Mouse (Mus musculus) heart, postnatal 0 days (tissue): ENCODE measurements around the gene Ndufv3. TPM values are rescaled to one million over a fixed set of nuclear protein-coding genes. Genes with fewer than 3 reads are reported as not detected.
A peak's percentile ranks its signal among the peaks of the same experiment; 100 is the strongest.

Experiments used
- ATAC-seq: fragments of 200-750 bp; cut with Nextera tagmentation; 2 replicates; pipeline ENCODE4 v1.8.0; 2017; ENCODE audit warnings: low read depth, moderate number of reproducible peaks, moderate library complexity; ENCODE audit not compliant: insufficient read depth
- DNase-seq: peaks from one replicate; pipeline ENCODE4 v3.0.0-alpha.2; 2016; ENCODE audit warnings: low spot score
- H3K27ac ChIP-seq: fragments of 300-500 bp; sonication (generic); 2 replicates; pipeline ENCODE4 v1.5.1; 2014; ENCODE audit warnings: low read depth, mild to moderate bottlenecking
- H3K27me3 ChIP-seq: fragments of 300-500 bp; sonication (generic); 2 replicates; pipeline ENCODE4 v1.6.1; 2014; ENCODE audit warnings: low read length, mixed read lengths; ENCODE audit not compliant: control insufficient read depth, insufficient read depth
- H3K36me3 ChIP-seq: fragments of 300-500 bp; sonication (generic); replicated peaks from 2 replicates; pipeline ENCODE4 v1.6.1; 2014; ENCODE audit warnings: low read length, mixed read lengths; ENCODE audit not compliant: control insufficient read depth, insufficient read depth
- H3K4me1 ChIP-seq: fragments of 300-500 bp; sonication (generic); 2 replicates; pipeline ENCODE4 v1.6.1; 2014; ENCODE audit warnings: antibody characterized with exemption; ENCODE audit not compliant: control insufficient read depth, insufficient read depth
- H3K4me2 ChIP-seq: fragments of 300-500 bp; sonication (generic); 2 replicates; pipeline ENCODE4 v1.6.1; 2014; ENCODE audit warnings: low read depth, mild to moderate bottlenecking, low read length, moderate library complexity
- H3K4me3 ChIP-seq: fragments of 300-500 bp; sonication (generic); 2 replicates; pipeline ENCODE4 v1.5.1; 2014; ENCODE audit warnings: low read depth, low read length
- H3K9ac ChIP-seq: fragments of 300-500 bp; sonication (generic); replicated peaks from 2 replicates; pipeline ENCODE4 v1.6.1; 2014; ENCODE audit warnings: low read depth, low read length, mixed read lengths
- H3K9me3 ChIP-seq: fragments of 300-500 bp; sonication (generic); replicated peaks from 2 replicates; pipeline ENCODE4 v1.6.1; 2016; ENCODE audit warnings: low read length; ENCODE audit not compliant: control insufficient read depth
- CTCF ChIP-seq: IDR thresholded peaks from 2 replicates; pipeline ENCODE4 v1.5.1; 2016; ENCODE audit warnings: antibody characterized with exemption, control low read depth, low read depth
- EP300 ChIP-seq: IDR thresholded peaks from 2 replicates; pipeline ENCODE4 v1.6.1; 2016; ENCODE audit warnings: antibody characterized with exemption, low read depth
- WGBS: fragments of 180-500 bp; shearing (Covaris S2); extraction: QIAGEN DNeasy Blood & Tissue Kit; methylation state at CpG from one replicate; pipeline ENCODE4 v1.1.7; 2014; 5-methylcytosine and 5-hydroxymethylcytosine counted together
- polyA plus RNA-seq: library from polyadenylated mRNA; unstranded; fragments of >200 nt; fragmentation: Nextera tagmentation; extraction: Ambion mirVana; gene quantifications from 2 replicates; pipeline ENCODE4 v1.2.1, GENCODE M21; 2015
- total RNA-seq: library from RNA; depleted of rRNA; stranded (reverse); fragments of >200 nt; gene quantifications from 2 replicates; pipeline ENCODE4 v1.2.3, GENCODE M21; 2014; ENCODE audit warnings: low replicate concordance

The Ndufv3 gene
- total and polyA plus RNA-seq, 2 experiments from 2014 or later = 689 to 1,214 TPM

- Histone ChIP-seq H3K4me2 (peak overlapping the region; percentile 81), H3K9me3 (no peaks in the 10 kb centered on the region), H3K27ac (peak overlapping the region; percentile 13; the same call in 1 of the 2 replicates), H3K36me3 (no peaks in the 10 kb centered on the region), H3K27me3 (no peaks in the 10 kb centered on the region), H3K9ac (no peak overlapping the region; the same call in 1 of the 2 replicates), H3K4me1 (peaks cover 35% of the 10 kb centered on the region), H3K4me3 (peak overlapping the region; percentile 76)
- 59% methylated on average over 6 of the region's 6 CpGs for WGBS
- no peak for ATAC-seq
- no peak for DNase-seq
- TF ChIP-seq CTCF (no peak), EP300 (no peak)
Measured at GRCm38 (mm10) chr17:31566276-31566675, 46.4 kb downstream of the Ndufv3 start.

- no peak for TF ChIP-seq EP300
- TF ChIP-seq CTCF = no peak
- 86% methylated on average over 1 of the region's 1 CpGs for WGBS
- Histone ChIP-seq H3K27me3 (no peaks in the 10 kb centered on the region), H3K9me3 (no peaks in the 10 kb centered on the region), H3K4me3 (no peak overlapping the region), H3K27ac (no peak overlapping the region), H3K4me2 (no peak overlapping the region), H3K9ac (no peak overlapping the region), H3K36me3 (no peaks in the 10 kb centered on the region), H3K4me1 (peaks cover 28% of the 10 kb centered on the region)
- DNase-seq (no peak), ATAC-seq (no peak)
Measured at GRCm38 (mm10) chr17:31569756-31570155, 49.8 kb downstream of the Ndufv3 start.

- whole genome bisulfite sequencing = 62% methylated on average over 9 of the region's 9 CpGs
- H3K4me1 ChIP-seq = peaks cover 28% of the 10 kb centered on the region
- peak; percentile 57 for DNase-seq
Measured at GRCm38 (mm10) chr17:31570321-31570925, 50.5 kb downstream of the Ndufv3 start.

GRCm38 (mm10) chr17:31571689-31572088, 51.8 kb downstream of the Ndufv3 start:
- DNase-seq (no peak), ATAC-seq (no peak)
- Histone ChIP-seq H3K4me2 (no peak overlapping the region), H3K9me3 (no peaks in the 10 kb centered on the region), H3K27me3 (no peaks in the 10 kb centered on the region), H3K36me3 (no peaks in the 10 kb centered on the region), H3K9ac (no peak overlapping the region), H3K4me3 (no peak overlapping the region), H3K4me1 (peaks cover 17% of the 10 kb centered on the region), H3K27ac (no peak overlapping the region)
- 88% methylated on average over 5 of the region's 5 CpGs for WGBS
- TF ChIP-seq CTCF (0 out of 2 replicates have a peak, but pooled peaks have one; percentile 7), EP300 (no peak)

More at GRCm38 (mm10) chr17:31570321-31570925, 50.5 kb downstream of the Ndufv3 start:
- no peak for TF ChIP-seq EP300
- no peak for TF ChIP-seq CTCF
- H3K4me2 ChIP-seq = no peak overlapping the region
- H3K9me3 ChIP-seq = no peaks in the 10 kb centered on the region
- H3K27me3 ChIP-seq = no peaks in the 10 kb centered on the region
- peak; percentile 73 for ATAC-seq
- H3K36me3 ChIP-seq = no peaks in the 10 kb centered on the region
- no peak overlapping the region for H3K9ac ChIP-seq
- no peak overlapping the region for H3K4me3 ChIP-seq
- no peak overlapping the region for H3K27ac ChIP-seq

GRCm38 (mm10) chr17:31574662-31575061, 54.7 kb downstream of the Ndufv3 start:
- WGBS = 55% methylated on average over 7 of the region's 7 CpGs
- Histone ChIP-seq H3K36me3 (no peaks in the 10 kb centered on the region), H3K9ac (no peak overlapping the region), H3K27me3 (no peaks in the 10 kb centered on the region), H3K4me3 (no peak overlapping the region), H3K4me1 (peaks cover 7% of the 10 kb centered on the region; the same call in 1 of the 2 replicates), H3K9me3 (no peaks in the 10 kb centered on the region), H3K27ac (no peak overlapping the region), H3K4me2 (no peak overlapping the region)
- ATAC-seq (no peak), DNase-seq (no peak)
- TF ChIP-seq EP300 = no peak
- TF ChIP-seq CTCF = no peak

GRCm38 (mm10) chr17:31576394-31577175, 56.7 kb downstream of the Ndufv3 start:
- ATAC-seq (no peak), DNase-seq (no peak)
- no peak overlapping the region for H3K4me2 ChIP-seq
- H3K36me3 ChIP-seq = no peaks in the 10 kb centered on the region
- H3K4me3 ChIP-seq = no peak overlapping the region
- no peak overlapping the region for H3K9ac ChIP-seq
- 80% methylated on average over 10 of the region's 10 CpGs for WGBS
- H3K27me3 ChIP-seq = no peaks in the 10 kb centered on the region
- no peak overlapping the region for H3K27ac ChIP-seq
- H3K4me1 ChIP-seq = no peaks in the 10 kb centered on the region
- no peak for TF ChIP-seq CTCF
- no peak for TF ChIP-seq EP300
- no peaks in the 10 kb centered on the region for H3K9me3 ChIP-seq
